In the genomic region with DNA sequence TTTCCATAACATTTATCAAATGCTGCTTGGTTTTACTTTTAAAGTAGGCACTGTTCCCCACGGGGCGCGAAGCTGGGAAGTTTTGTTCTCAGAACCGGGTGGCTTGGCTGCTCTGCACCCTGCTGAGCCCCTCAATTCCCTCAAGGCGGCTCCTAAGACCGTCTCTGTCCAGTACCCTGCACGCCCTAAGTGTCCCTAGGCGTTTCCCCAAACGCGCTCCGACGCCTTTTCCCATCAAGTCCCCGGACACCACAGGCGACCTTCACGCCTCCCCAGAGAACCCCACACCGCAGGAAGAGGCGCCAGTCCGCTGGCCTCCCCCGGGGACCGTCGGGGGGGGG, we compare ENCODE assay signal across 8 mouse cellular contexts. TPM values are rescaled to one million over a fixed set of nuclear protein-coding genes. Genes with fewer than 3 reads are reported as not detected.
DNase-seq lines count a peak whose midpoint lies in the region; ATAC-seq and TF ChIP-seq lines count a peak whose summit lies in the region.

No protein-coding gene starts in this region.

- peak overlapping the region; percentile 39; the same call in 1 of the 2 replicates for H3K9ac ChIP-seq in intestine, embryonic 15.5 days
- peak overlapping the region; percentile 57 for H3K9ac ChIP-seq in neural tube, embryonic 14.5 days (replicated peaks; ENCODE audit: low read depth, low read length)

- no peak for TF ChIP-seq POLR2A in cerebellum, adult 2 months (IDR thresholded peaks at IDR 0.05; ENCODE audit: borderline replicate concordance, insufficient read depth, low read length)

- no peaks in the 10 kb centered on the region for H3K9me3 ChIP-seq in intestine, embryonic 15.5 days
- no peaks in the 10 kb centered on the region for H3K9me3 ChIP-seq in neural tube, embryonic 14.5 days (ENCODE audit: control insufficient read depth, low read length)

- TF ChIP-seq CTCF in cerebellum, adult 2 months (IDR thresholded peaks at IDR 0.05; ENCODE audit: borderline replicate concordance, insufficient read depth, low read depth, low read length): no peak

- no peaks in the 10 kb centered on the region for H3K36me3 ChIP-seq in intestine, embryonic 15.5 days
- no peaks in the 10 kb centered on the region for H3K36me3 ChIP-seq in neural tube, embryonic 14.5 days (ENCODE audit: control insufficient read depth, insufficient read depth, low read length)

- 3% methylated on average over 21 of the region's 21 CpGs for WGBS in cerebellum, adult 2 months
- under 1% methylated on average over 18 of the region's 21 CpGs for WGBS in intestine, embryonic 15.5 days
- 1% methylated on average over 18 of the region's 21 CpGs for WGBS in neural tube, embryonic 14.5 days

- H3K4me1 ChIP-seq in cerebellum, adult 2 months (ENCODE audit: control insufficient read depth, insufficient read depth, low read length): no peaks in the 10 kb centered on the region
- H3K4me1 ChIP-seq in intestine, embryonic 15.5 days (replicated peaks): peaks cover 15% of the 10 kb centered on the region
- no peaks in the 10 kb centered on the region; the same call in 1 of the 2 replicates for H3K4me1 ChIP-seq in neural tube, embryonic 14.5 days (ENCODE audit: control insufficient read depth, insufficient read depth, low read length)

- no peak overlapping the region for H3K27ac ChIP-seq in cerebellum, adult 2 months (ENCODE audit: insufficient read depth, low read length)
- H3K27ac ChIP-seq in intestine, embryonic 15.5 days: no peak overlapping the region
- H3K27ac ChIP-seq in neural tube, embryonic 14.5 days (ENCODE audit: low read depth, low read length): no peak overlapping the region

- no peak; the same call in 1 of the 2 replicates for ATAC-seq in intestine, embryonic 15.5 days
- ATAC-seq in neural tube, embryonic 14.5 days (ENCODE audit: low read depth): no peak; the same call in 1 of the 2 replicates

- H3K4me2 ChIP-seq in intestine, embryonic 15.5 days (replicated peaks): peak overlapping the region; percentile 100
- peak overlapping the region; percentile 96 for H3K4me2 ChIP-seq in neural tube, embryonic 14.5 days (ENCODE audit: low read depth, low read length)

- peak overlapping the region; percentile 11 for H3K4me3 ChIP-seq in cerebellum, adult 2 months (replicated peaks; ENCODE audit: insufficient read depth, low read depth, low read length)
- H3K4me3 ChIP-seq in intestine, embryonic 15.5 days (replicated peaks): peak overlapping the region; percentile 59
- H3K4me3 ChIP-seq in neural tube, embryonic 14.5 days (ENCODE audit: low read depth, low read length): peak overlapping the region; percentile 69

- no peak for DNase-seq in cerebellum, adult 2 months
- no peak for DNase-seq in cerebellum, adult 11 months
- DNase-seq in retina, postnatal 7 days (ENCODE audit: low read depth, low spot score): peak; percentile 11
- no peak for DNase-seq in retina, postnatal 1 day
- DNase-seq in cerebellum, postnatal 10 days: no peak
- no peak for DNase-seq in left cerebral cortex, adult 18-20 months (ENCODE audit: low spot score in 2 of 2)

- no peaks in the 10 kb centered on the region; the same call in 1 of the 2 replicates for H3K27me3 ChIP-seq in cerebellum, adult 2 months (ENCODE audit: control insufficient read depth, insufficient read depth, low read length)
- H3K27me3 ChIP-seq in intestine, embryonic 15.5 days (replicated peaks): peaks cover 32% of the 10 kb centered on the region
- peaks cover 16% of the 10 kb centered on the region for H3K27me3 ChIP-seq in neural tube, embryonic 14.5 days (ENCODE audit: control insufficient read depth, insufficient read depth, low read length)

RNA-seq across cellular contexts. Expression of gene Coch, which starts 0.3 kb away (rescaled TPM):
- polyA plus RNA-seq in cerebellum, adult 2 months (2012; rRNA removed): 8.2 and 8.7 TPM in 2 replicates
- 0.89 and 0.93 TPM in 2 replicates for polyA plus RNA-seq in intestine, embryonic 15.5 days (2015; fragmentation: Nextera tagmentation; extraction: Ambion mirVana)
- 14.7 and 15.3 TPM in 2 replicates for polyA plus RNA-seq in neural tube, embryonic 14.5 days (2014; fragmentation: Nextera tagmentation; extraction: Ambion mirVana)
- total RNA-seq in left cerebral cortex, adult 18-20 months (2021): 10 to 100 TPM; 28.0 to 28.9 TPM

Comparison
In these comparisons a context has a peak if more than half of its experiments do, and no peak if none do; other contexts are left out.
1. H3K4me3 ChIP-seq: peak in every context shown above with its lines; median percentile 69 in neural tube, embryonic 14.5 days; 59 in intestine, embryonic 15.5 days; 11 in cerebellum, adult 2 months.